Comparison of ENCODE assay signal across 13 mouse cellular contexts in the genomic region with DNA sequence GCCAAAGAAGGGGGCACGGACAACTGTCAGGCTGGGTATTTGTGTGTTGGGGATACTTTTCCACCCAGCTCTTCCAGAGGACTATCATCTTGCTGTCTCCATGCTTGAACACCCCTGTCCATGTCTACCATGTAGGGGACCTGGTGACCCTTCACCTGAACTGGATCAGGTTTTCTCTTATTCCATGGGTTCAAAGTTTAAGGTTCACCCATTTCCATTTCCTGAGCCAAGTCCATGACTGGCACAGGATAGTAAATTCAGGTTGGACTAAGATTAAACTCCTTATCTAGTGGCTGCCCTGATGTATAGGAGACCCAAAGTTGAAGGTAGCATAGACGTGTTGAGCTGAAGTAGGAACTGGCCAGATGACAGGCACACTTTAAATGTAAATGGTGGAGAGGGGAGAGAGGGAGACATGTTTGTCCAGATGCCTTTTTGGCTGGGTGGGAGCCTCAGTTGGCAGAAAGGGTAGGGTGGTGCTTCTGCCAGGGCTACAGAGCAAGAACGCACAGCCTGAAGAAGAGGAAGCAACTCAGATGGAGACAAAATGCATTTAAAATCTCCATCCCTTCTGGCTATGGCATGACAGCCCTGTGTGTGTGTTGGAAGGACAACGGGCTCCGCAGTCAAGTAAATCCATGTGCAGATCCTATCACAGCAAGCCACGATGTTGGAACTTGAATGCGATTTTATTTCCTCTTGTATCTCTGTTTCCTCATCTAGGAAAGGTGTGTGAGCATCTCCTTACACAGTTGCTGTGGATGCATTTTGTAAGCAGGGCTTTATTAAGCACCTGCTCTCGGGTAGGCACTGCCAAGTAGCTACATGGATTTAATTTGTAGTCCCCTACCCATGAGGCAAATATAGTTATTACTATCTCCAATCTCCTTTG.
"Had no signal": no experiment of that assay in that cellular context is flagged by ENCODE, and none has a peak within 500 bp of the region (broad histone marks: within the 10 kb centered on the region; RNA-seq: fewer than 3 reads in every experiment).

No protein-coding gene starts in this region.

- H3K27ac ChIP-seq: intestine, embryonic 15.5 days; liver, embryonic 15.5 days; midbrain, embryonic 15.5 days; neural tube, embryonic 12.5 days had no signal

- H3K36me3 ChIP-seq: intestine, embryonic 15.5 days; limb, embryonic 12.5 days; liver, embryonic 15.5 days; midbrain, embryonic 15.5 days; neural tube, embryonic 12.5 days had no signal

- DNase-seq: layer of hippocampus, adult 9-11 months; layer of hippocampus, postnatal 36 days; liver; lung, adult 2 months; lung, postnatal 36 days; thymus, adult 18-20 months; thymus, postnatal 14 days had no signal

- H3K9me3 ChIP-seq: intestine, embryonic 15.5 days; limb, embryonic 12.5 days; liver, embryonic 15.5 days; midbrain, embryonic 15.5 days; neural tube, embryonic 12.5 days had no signal

- H3K27me3 ChIP-seq: intestine, embryonic 15.5 days; limb, embryonic 12.5 days; liver, embryonic 15.5 days; midbrain, embryonic 15.5 days; neural tube, embryonic 12.5 days had no signal

- H3K9ac ChIP-seq: intestine, embryonic 15.5 days; limb, embryonic 12.5 days; liver, embryonic 15.5 days; midbrain, embryonic 15.5 days; neural tube, embryonic 12.5 days had no signal

- H3K4me1 ChIP-seq: intestine, embryonic 15.5 days; liver, embryonic 15.5 days; midbrain, embryonic 15.5 days had no signal

- ATAC-seq: intestine, embryonic 15.5 days; lung, postnatal 0 days; midbrain, embryonic 15.5 days had no signal

- H3K4me2 ChIP-seq: intestine, embryonic 15.5 days; limb, embryonic 12.5 days; liver, embryonic 15.5 days; midbrain, embryonic 15.5 days; neural tube, embryonic 12.5 days had no signal

- H3K4me3 ChIP-seq: intestine, embryonic 15.5 days; limb, embryonic 12.5 days; liver, embryonic 15.5 days; midbrain, embryonic 15.5 days; neural tube, embryonic 12.5 days had no signal
